Mouse (Mus musculus) layer of hippocampus, adult 2 months (tissue): Measurements from ENCODE around the gene Prkcg. TPM values are rescaled to one million over a fixed set of nuclear protein-coding genes. Genes with fewer than 3 reads are reported as not detected.

Source experiments
- DNase-seq, 2 experiments: peaks; one replicate each; pipeline ENCODE4 v3.0.0; 2022; ENCODE audit warnings: low spot score in 2 of 2
- H3K27ac ChIP-seq: fragments of 200-600 bp; 2 replicates; pipeline ENCODE4 v1.8.1; 2022
- H3K4me3 ChIP-seq: fragments of 200-600 bp; 2 replicates; pipeline ENCODE4 v1.8.1; 2022; ENCODE audit warnings: mild to moderate bottlenecking
- CTCF ChIP-seq: fragments of 200-600 bp; conservative IDR thresholded peaks from 2 replicates; pipeline ENCODE4 v1.8.1; 2022; ENCODE audit warnings: antibody characterized with exemption, mild to moderate bottlenecking, moderate library complexity
- total RNA-seq, 2 experiments: library from RNA; stranded (reverse); gene quantifications; 2 replicates each; pipeline ENCODE4 v1.2.3; 2021

The Prkcg gene
- total RNA-seq, 2 experiments from 2014 or later: 518 to 547 TPM

- H3K4me3 ChIP-seq: no peak overlapping the region
- peak; percentile 48 for TF ChIP-seq CTCF
- no peak overlapping the region for H3K27ac ChIP-seq
- no peak for DNase-seq
These were observed 47.4 kb downstream of the Prkcg start for GRCm38 (mm10) chr7:3336412-3336811.

- no peak for TF ChIP-seq CTCF
- no peak for DNase-seq
- no peak overlapping the region for H3K27ac ChIP-seq
- H3K4me3 ChIP-seq: no peak overlapping the region
These were observed 49.4 kb downstream of the Prkcg start for GRCm38 (mm10) chr7:3338286-3338935.

GRCm38 (mm10) chr7:3339010-3339409 is 50.0 kb downstream of the Prkcg start:
- no peak overlapping the region for H3K4me3 ChIP-seq
- no peak for DNase-seq
- no peak overlapping the region for H3K27ac ChIP-seq
- no peak for TF ChIP-seq CTCF

- DNase-seq: no peak
- Histone ChIP-seq H3K4me3 (no peak overlapping the region), H3K27ac (no peak overlapping the region)
- TF ChIP-seq CTCF: no peak
These were observed 54.9 kb downstream of the Prkcg start for GRCm38 (mm10) chr7:3343861-3344260.

- no peak overlapping the region for H3K4me3 ChIP-seq
- DNase-seq: no peak
- H3K27ac ChIP-seq: no peak overlapping the region
- TF ChIP-seq CTCF: no peak
These were observed 56.3 kb downstream of the Prkcg start for GRCm38 (mm10) chr7:3345301-3345700.

GRCm38 (mm10) chr7:3347366-3348287 is 58.6 kb downstream of the Prkcg start:
- no peak overlapping the region for H3K4me3 ChIP-seq
- no peak for TF ChIP-seq CTCF
- DNase-seq: no peak
- H3K27ac ChIP-seq: no peak overlapping the region

- no peak overlapping the region for H3K4me3 ChIP-seq
- DNase-seq: no peak
- no peak overlapping the region for H3K27ac ChIP-seq
- no peak for TF ChIP-seq CTCF
These were observed 59.3 kb downstream of the Prkcg start for GRCm38 (mm10) chr7:3348326-3348725.

GRCm38 (mm10) chr7:3349775-3350174 is 60.8 kb downstream of the Prkcg start:
- TF ChIP-seq CTCF: no peak
- Histone ChIP-seq H3K4me3 (no peak overlapping the region), H3K27ac (no peak overlapping the region)
- DNase-seq: no peak

- H3K27ac ChIP-seq: no peak overlapping the region
- H3K4me3 ChIP-seq: no peak overlapping the region
- peak; percentile 45 for TF ChIP-seq CTCF
- DNase-seq: no peak
These were observed 62.6 kb downstream of the Prkcg start for GRCm38 (mm10) chr7:3351536-3351935.

- DNase-seq: no peak
- Histone ChIP-seq H3K4me3 (no peak overlapping the region), H3K27ac (no peak overlapping the region)
- TF ChIP-seq CTCF: no peak
These were observed 65.9 kb downstream of the Prkcg start for GRCm38 (mm10) chr7:3354850-3355249.

- no peak for TF ChIP-seq CTCF
- Histone ChIP-seq H3K4me3 (no peak overlapping the region), H3K27ac (no peak overlapping the region)
- no peak for DNase-seq
These were observed 71.7 kb downstream of the Prkcg start for GRCm38 (mm10) chr7:3360678-3361077.

GRCm38 (mm10) chr7:3365547-3366279 is 76.7 kb downstream of the Prkcg start:
- no peak for TF ChIP-seq CTCF
- no peak for DNase-seq
- Histone ChIP-seq H3K27ac (peak overlapping the region; percentile 80), H3K4me3 (no peak overlapping the region)

GRCm38 (mm10) chr7:3366705-3367516 is 77.9 kb downstream of the Prkcg start:
- TF ChIP-seq CTCF: 0 out of 2 replicates have a peak, but pooled peaks have one; percentile 3
- DNase-seq: peak in 1 of 2 experiments; percentile 49

More at GRCm38 (mm10) chr7:3366705-3367516, 77.9 kb downstream of the Prkcg start:
- H3K27ac ChIP-seq: peak overlapping the region; percentile 80
- H3K4me3 ChIP-seq: no peak overlapping the region
